Mouse (Mus musculus) kidney, postnatal 25 days (tissue): ENCODE measurements around the gene Frs2.
A peak's percentile ranks its signal among the peaks of the same experiment; 100 is the strongest.
"Not testable (repeated sequence)": the region's sequence is repeated elsewhere in the genome, so short reads cannot be mapped to it uniquely, and the experiment has no call there.

Experiments
- DNase-seq, 2 experiments: peaks; one replicate each; pipeline ENCODE4 v3.0.0; 2021; ENCODE audit warnings: mixed read lengths in 2 of 2

The Frs2 gene

GRCm38 (mm10) chr10:117097116-117097698, 51.1 kb downstream of the Frs2 start:
- no peak for DNase-seq

- DNase-seq: no peak
Observed at GRCm38 (mm10) chr10:117096096-117096495, 52.2 kb downstream of the Frs2 start.

- peak in 1 of 2 experiments; percentile 57 for DNase-seq
Observed at GRCm38 (mm10) chr10:117094504-117095329, 53.6 kb downstream of the Frs2 start.

- DNase-seq: no peak
Observed at GRCm38 (mm10) chr10:117089628-117090027, 58.7 kb downstream of the Frs2 start.

GRCm38 (mm10) chr10:117081914-117082359, 66.4 kb downstream of the Frs2 start:
- no peak for DNase-seq

- no peak for DNase-seq
Observed at GRCm38 (mm10) chr10:117081326-117081725, 67.0 kb downstream of the Frs2 start.

- DNase-seq: peak; percentile 51 to 54
Observed at GRCm38 (mm10) chr10:117078284-117078683, 70.0 kb downstream of the Frs2 start.

- DNase-seq: no peak
Observed at GRCm38 (mm10) chr10:117073176-117073575, 75.2 kb downstream of the Frs2 start.

- DNase-seq: no peak
Observed at GRCm38 (mm10) chr10:117072191-117072888, 76.0 kb downstream of the Frs2 start.

GRCm38 (mm10) chr10:117069109-117069508, 79.2 kb downstream of the Frs2 start:
- DNase-seq: no peak

GRCm38 (mm10) chr10:117064076-117064475, 84.3 kb downstream of the Frs2 start:
- no peak for DNase-seq

- peak; percentile 94 to 95 for DNase-seq
Observed at GRCm38 (mm10) chr10:117063254-117064021, 84.9 kb downstream of the Frs2 start, which contains the start of gene Cct2. Gene Cct2, minus strand, starts transcription at chr10:117063814.

- no peak for DNase-seq
Observed at GRCm38 (mm10) chr10:117062894-117063253, 85.5 kb downstream of the Frs2 start.

GRCm38 (mm10) chr10:117055668-117056067, 92.7 kb downstream of the Frs2 start:
- DNase-seq: no peak

GRCm38 (mm10) chr10:117049961-117050597, 98.3 kb downstream of the Frs2 start:
- no peak for DNase-seq

GRCm38 (mm10) chr10:117049253-117049652, 99.1 kb downstream of the Frs2 start:
- no peak for DNase-seq

- no peak for DNase-seq
Observed at GRCm38 (mm10) chr10:117045175-117046056, 102.9 kb downstream of the Frs2 start, which contains the start of gene Lrrc10. Gene Lrrc10, plus strand, starts transcription at chr10:117045341.

GRCm38 (mm10) chr10:117043497-117044166, 104.7 kb downstream of the Frs2 start:
- DNase-seq: not testable (repeated sequence)

- no peak for DNase-seq
Observed at GRCm38 (mm10) chr10:117042295-117042694, 106.0 kb downstream of the Frs2 start.

- peak in 1 of 2 experiments; percentile 54 for DNase-seq
Observed at GRCm38 (mm10) chr10:117040355-117040754, 108.0 kb downstream of the Frs2 start.
